ENCODE assay signal across 8 mouse cellular contexts in the genomic region with DNA sequence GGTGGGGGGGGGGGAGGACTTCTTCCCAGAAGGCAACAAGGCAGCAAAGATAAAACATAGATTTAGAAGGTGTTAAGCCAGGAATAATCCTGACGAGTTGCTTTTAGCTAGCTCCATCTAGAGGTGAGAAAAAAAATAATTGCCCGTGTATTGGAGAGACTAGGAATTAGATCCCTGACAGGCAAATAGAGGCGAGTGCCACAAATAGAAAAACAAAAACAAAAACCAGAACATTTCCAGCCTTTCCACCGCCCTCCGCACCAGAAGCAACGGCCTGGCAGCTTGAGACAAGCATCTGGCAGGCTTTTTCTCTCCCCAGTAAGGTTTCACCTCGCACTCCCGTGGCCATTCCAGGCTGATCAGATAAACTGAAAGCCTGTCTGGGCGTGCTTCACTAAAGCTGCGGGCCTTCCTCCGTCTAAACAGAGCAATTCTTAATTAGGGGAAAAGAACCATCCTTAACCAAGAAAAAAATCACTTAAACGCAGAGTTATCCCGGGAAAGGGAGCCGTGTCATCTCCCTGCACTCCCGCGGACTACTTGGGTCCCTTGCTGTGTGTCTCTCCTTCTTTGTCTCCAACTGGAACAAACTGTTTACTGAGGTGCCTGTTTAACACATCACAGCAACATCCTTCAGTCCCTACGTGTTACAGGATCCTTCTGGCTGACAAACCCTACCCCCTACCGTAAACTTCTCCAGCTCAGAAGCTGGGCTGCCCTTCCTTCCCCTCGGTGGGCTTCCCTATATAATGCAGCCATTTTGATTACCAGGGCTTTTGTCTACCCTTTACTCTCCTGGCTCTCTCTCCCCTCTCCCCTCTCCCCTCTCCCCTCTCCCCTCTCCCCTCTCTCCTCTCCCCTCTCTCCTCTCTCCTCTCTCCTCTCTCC. TPM values are rescaled to one million over a fixed set of nuclear protein-coding genes. Genes with fewer than 3 reads are reported as not detected.
A peak's percentile ranks its signal among the peaks of the same experiment; 100 is the strongest.
DNase-seq lines count a peak whose midpoint lies in the region; ATAC-seq and TF ChIP-seq lines count a peak whose summit lies in the region.

No protein-coding gene starts in this region.

- H3K9ac ChIP-seq in heart, adult 2 months (ENCODE audit: low read depth, low read length): 0 out of 2 replicates have a peak overlapping the region, but pooled peaks have one; percentile 14
- peak overlapping the region; percentile 46 for H3K9ac ChIP-seq in hindbrain, embryonic 15.5 days
- H3K9ac ChIP-seq in stomach, postnatal 0 days (ENCODE audit: low read length): peak overlapping the region; percentile 54

- intact Hi-C loops in heart, adult 2 months (cut with DNase I): loop anchor here (2.0 to 10.0 kb wide), 2 partner anchors 46 to 154 kb away; no protein-coding TSS in a partner anchor
- intact Hi-C loops in heart, postnatal 14 days (cut with DNase I): loop anchor here (10.0 kb wide), 1 partner anchor 154 kb away; no protein-coding TSS in a partner anchor
- intact Hi-C loops in left cerebral cortex, postnatal 25 days (cut with DNase I): loop anchor here (2.0 to 10.0 kb wide), 3 partner anchors 76 to 154 kb away; partner anchors contain the start of gene Gcnt4

- H3K27me3 ChIP-seq in heart, adult 2 months (ENCODE audit: control insufficient read depth, insufficient read depth, low read length): no peaks in the 10 kb centered on the region
- H3K27me3 ChIP-seq in forebrain, embryonic 10.5 days (ENCODE audit: poor library complexity, severe bottlenecking): peaks cover 10% of the 10 kb centered on the region
- no peaks in the 10 kb centered on the region for H3K27me3 ChIP-seq in hindbrain, embryonic 15.5 days
- peaks cover 4% of the 10 kb centered on the region for H3K27me3 ChIP-seq in midbrain, embryonic 10.5 days (ENCODE audit: low read depth, poor library complexity, severe bottlenecking)
- H3K27me3 ChIP-seq in stomach, postnatal 0 days (ENCODE audit: control insufficient read depth, insufficient read depth, low read length): no peaks in the 10 kb centered on the region

- H3K4me1 ChIP-seq in heart, adult 2 months (ENCODE audit: control insufficient read depth, insufficient read depth, low read length): peaks cover 2% of the 10 kb centered on the region
- no peaks in the 10 kb centered on the region for H3K4me1 ChIP-seq in bone marrow macrophage, adult 2 months (ENCODE audit: control insufficient read depth, insufficient read depth, low read length)
- peaks cover 18% of the 10 kb centered on the region for H3K4me1 ChIP-seq in forebrain, embryonic 10.5 days
- peaks cover 6% of the 10 kb centered on the region for H3K4me1 ChIP-seq in hindbrain, embryonic 15.5 days (replicated peaks)
- H3K4me1 ChIP-seq in midbrain, embryonic 10.5 days: peaks cover 21% of the 10 kb centered on the region; the same call in 1 of the 2 replicates
- H3K4me1 ChIP-seq in stomach, postnatal 0 days (replicated peaks; ENCODE audit: control insufficient read depth, insufficient read depth): no peaks in the 10 kb centered on the region

- H3K9me3 ChIP-seq in forebrain, embryonic 10.5 days: no peaks in the 10 kb centered on the region
- H3K9me3 ChIP-seq in hindbrain, embryonic 15.5 days: no peaks in the 10 kb centered on the region
- H3K9me3 ChIP-seq in midbrain, embryonic 10.5 days (replicated peaks): no peaks in the 10 kb centered on the region
- H3K9me3 ChIP-seq in stomach, postnatal 0 days (ENCODE audit: control insufficient read depth, low read length): no peaks in the 10 kb centered on the region

- peak overlapping the region; percentile 55 for H3K4me3 ChIP-seq in heart, adult 2 months
- peak overlapping the region; percentile 56 for H3K4me3 ChIP-seq in bone marrow macrophage, adult 2 months (ENCODE audit: insufficient read depth, low read length)
- H3K4me3 ChIP-seq in forebrain, embryonic 10.5 days: peak overlapping the region; percentile 56
- peak overlapping the region; percentile 40 for H3K4me3 ChIP-seq in hindbrain, embryonic 15.5 days
- peak overlapping the region; percentile 58 for H3K4me3 ChIP-seq in midbrain, embryonic 10.5 days
- H3K4me3 ChIP-seq in stomach, postnatal 0 days (ENCODE audit: low read depth, low read length): peak overlapping the region; percentile 44

- H3K27ac ChIP-seq in heart, adult 2 months: no peak overlapping the region
- no peak overlapping the region for H3K27ac ChIP-seq in bone marrow macrophage, adult 2 months (ENCODE audit: insufficient read depth, low read depth, low read length)
- H3K27ac ChIP-seq in forebrain, embryonic 10.5 days: peak overlapping the region; percentile 82
- peak overlapping the region; percentile 72 for H3K27ac ChIP-seq in hindbrain, embryonic 15.5 days (replicated peaks)
- peak overlapping the region; percentile 82 for H3K27ac ChIP-seq in midbrain, embryonic 10.5 days (replicated peaks)
- no peak overlapping the region for H3K27ac ChIP-seq in stomach, postnatal 0 days (replicated peaks)

- H3K4me2 ChIP-seq in hindbrain, embryonic 15.5 days: peak overlapping the region; percentile 87
- peak overlapping the region; percentile 84 for H3K4me2 ChIP-seq in stomach, postnatal 0 days (replicated peaks; ENCODE audit: low read depth)

- no peak for TF ChIP-seq EP300 in heart, adult 2 months (IDR thresholded peaks at IDR 0.05; ENCODE audit: insufficient read depth, low read depth, low read length)
- no peak for TF ChIP-seq EP300 in stomach, postnatal 0 days (optimal IDR thresholded peaks at IDR 0.05)

- WGBS in heart, adult 2 months: 3% methylated on average over 19 of the region's 19 CpGs
- WGBS in forebrain, embryonic 10.5 days: 3% methylated on average over 19 of the region's 19 CpGs
- 1% methylated on average over 19 of the region's 19 CpGs for WGBS in hindbrain, embryonic 15.5 days
- 4% methylated on average over 19 of the region's 19 CpGs for WGBS in midbrain, embryonic 10.5 days
- WGBS in stomach, postnatal 0 days: 3% methylated on average over 19 of the region's 19 CpGs

- peak; percentile 61 for TF ChIP-seq CTCF in heart, adult 2 months (IDR thresholded peaks at IDR 0.05)
- no peak for TF ChIP-seq CTCF in bone marrow macrophage, adult 2 months (IDR thresholded peaks at IDR 0.05; ENCODE audit: low read depth, low read length)
- TF ChIP-seq CTCF in stomach, postnatal 0 days (IDR thresholded peaks at IDR 0.05; ENCODE audit: low read depth): peak; percentile 66

- DNase-seq in heart, adult 2 months: peak; percentile 10 to 26
- DNase-seq in heart, postnatal 14 days: no peak
- DNase-seq in forebrain, embryonic 10.5 days (ENCODE audit: extremely low spot score, low spot score): peak; percentile 56
- DNase-seq in left cerebral cortex, postnatal 25 days (ENCODE audit: low spot score in 2 of 2): peak; percentile 49 to 77
- peak; percentile 63 for DNase-seq in midbrain, embryonic 10.5 days (ENCODE audit: low spot score)
- peak; percentile 42 for DNase-seq in stomach, postnatal 0 days (ENCODE audit: low spot score)

- ATAC-seq in hindbrain, embryonic 15.5 days (ENCODE audit: low FRiP score, low read depth): peak; percentile 89
- peak; percentile 53; the same call in 1 of the 2 replicates for ATAC-seq in stomach, postnatal 0 days (ENCODE audit: low FRiP score, low TSS enrichment)

- H3K79me2 ChIP-seq in heart, adult 2 months (replicated peaks; ENCODE audit: control insufficient read depth, insufficient read depth, low read length): no peaks in the 10 kb centered on the region

- TF ChIP-seq POLR2A in heart, adult 2 months (IDR thresholded peaks at IDR 0.05; ENCODE audit: insufficient read depth, low read depth, low read length): no peak
- no peak for TF ChIP-seq POLR2A in bone marrow macrophage, adult 2 months (IDR thresholded peaks at IDR 0.05; ENCODE audit: borderline replicate concordance, low read depth, low read length)

- H3K36me3 ChIP-seq in heart, adult 2 months (ENCODE audit: control insufficient read depth, insufficient read depth, low read length): no peaks in the 10 kb centered on the region
- no peaks in the 10 kb centered on the region for H3K36me3 ChIP-seq in forebrain, embryonic 10.5 days (replicated peaks)
- no peaks in the 10 kb centered on the region for H3K36me3 ChIP-seq in hindbrain, embryonic 15.5 days
- no peaks in the 10 kb centered on the region for H3K36me3 ChIP-seq in midbrain, embryonic 10.5 days
- no peaks in the 10 kb centered on the region for H3K36me3 ChIP-seq in stomach, postnatal 0 days (ENCODE audit: control insufficient read depth, insufficient read depth, low read length)

RNA-seq across cellular contexts. Expression of gene 1700029F12Rik, which starts 25.7 kb away (rescaled TPM):
- not detected for total RNA-seq in heart, adult 2 months (2021)
- 0.78 and 0.82 TPM in 2 replicates for polyA plus RNA-seq in heart, adult 2 months (2012; rRNA removed)
- not detected for total RNA-seq in heart, postnatal 14 days (2021)
- polyA plus RNA-seq in bone marrow macrophage, adult 2 months (2012; ENCODE audit: insufficient read depth, insufficient read length, missing spikeins): not detected in 2 replicates
- polyA plus RNA-seq in forebrain, embryonic 10.5 days (2016; fragmentation: Nextera tagmentation; extraction: Ambion mirVana): not detected in 2 replicates
- polyA plus RNA-seq in hindbrain, embryonic 15.5 days (2015; fragmentation: Nextera tagmentation; extraction: Ambion mirVana): not detected in 2 replicates
- not detected for total RNA-seq in left cerebral cortex, postnatal 25 days (2021)
- not detected in 2 replicates for polyA plus RNA-seq in midbrain, embryonic 10.5 days (2016; fragmentation: Nextera tagmentation; extraction: Ambion mirVana)
- polyA plus RNA-seq in stomach, postnatal 0 days (2015; fragmentation: Nextera tagmentation; extraction: Ambion mirVana): 0.08 TPM in 1 of 2 replicates, not detected in the other

RNA-seq across cellular contexts. Expression of gene Fam169a, which starts 58.6 kb away (rescaled TPM):
- under 1 TPM; 0.42 to 0.50 TPM for total RNA-seq in heart, adult 2 months (2021)
- 0.12 and 0.26 TPM in 2 replicates for polyA plus RNA-seq in heart, adult 2 months (2012; rRNA removed)
- total RNA-seq in heart, postnatal 14 days (2021): under 1 TPM; 0.24 to 0.29 TPM
- not detected in 2 replicates for polyA plus RNA-seq in bone marrow macrophage, adult 2 months (2012; ENCODE audit: insufficient read depth, insufficient read length, missing spikeins)
- 11.3 and 12.2 TPM in 2 replicates for polyA plus RNA-seq in forebrain, embryonic 10.5 days (2016; fragmentation: Nextera tagmentation; extraction: Ambion mirVana)
- 27.9 and 28.4 TPM in 2 replicates for polyA plus RNA-seq in hindbrain, embryonic 15.5 days (2015; fragmentation: Nextera tagmentation; extraction: Ambion mirVana)
- total RNA-seq in left cerebral cortex, postnatal 25 days (2021): 10 to 100 TPM; 42.6 to 48.6 TPM
- polyA plus RNA-seq in midbrain, embryonic 10.5 days (2016; fragmentation: Nextera tagmentation; extraction: Ambion mirVana): 9.5 and 10.6 TPM in 2 replicates
- 0.70 TPM in 2 replicates for polyA plus RNA-seq in stomach, postnatal 0 days (2015; fragmentation: Nextera tagmentation; extraction: Ambion mirVana)

Comparison
In these comparisons a context has a peak if more than half of its experiments do, and no peak if none do; other contexts are left out.
1. DNase-seq: peak in heart, adult 2 months (2 of 2), forebrain, embryonic 10.5 days (single experiment), left cerebral cortex, postnatal 25 days (2 of 2), midbrain, embryonic 10.5 days (single experiment) and stomach, postnatal 0 days (single experiment); none in heart, postnatal 14 days (0 of 2).
2. H3K27ac ChIP-seq: peak in forebrain, embryonic 10.5 days (single experiment), hindbrain, embryonic 15.5 days (single experiment) and midbrain, embryonic 10.5 days (single experiment); none in heart, adult 2 months (single experiment), bone marrow macrophage, adult 2 months (single experiment) and stomach, postnatal 0 days (single experiment).
3. Peak in every context shown above with its lines, with median percentiles within 50 percentile points of each other: H3K4me3 ChIP-seq and H3K9ac ChIP-seq.